ENCODE assay signal across 9 mouse cellular contexts in the genomic region with DNA sequence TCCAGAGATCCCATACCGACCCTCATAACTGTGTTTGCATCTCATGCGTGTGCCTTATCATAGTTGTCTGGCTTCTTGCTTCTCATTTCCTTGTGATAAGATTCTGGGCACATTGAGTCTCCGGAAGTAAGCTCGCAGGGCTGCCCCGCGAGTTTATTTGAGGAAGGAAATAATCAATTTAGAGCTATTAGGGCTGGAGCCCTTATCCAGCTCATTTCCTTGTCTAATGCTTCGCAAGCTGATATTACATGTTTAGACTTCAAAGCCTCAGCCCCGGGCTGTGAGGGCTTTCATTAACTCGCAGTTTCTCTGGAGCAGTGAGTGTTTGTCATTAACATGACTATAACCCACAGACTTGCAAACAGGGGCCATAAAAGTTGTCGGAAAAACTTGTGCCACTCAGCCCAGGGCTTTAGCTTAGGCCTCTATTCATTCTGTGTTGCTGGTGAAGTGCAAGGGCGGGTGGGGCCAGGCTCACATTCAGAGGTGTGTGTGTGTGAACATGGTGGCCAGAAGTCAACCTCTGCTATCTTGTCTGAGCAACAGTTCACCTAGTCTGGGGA.
DNase-seq lines count a peak whose midpoint lies in the region; ATAC-seq lines count a peak whose summit lies in the region.
"Had no signal": no experiment of that assay in that cellular context is flagged by ENCODE, and none has a peak within 500 bp of the region (broad histone marks: within the 10 kb centered on the region; RNA-seq: fewer than 3 reads in every experiment).

No protein-coding gene starts in this region.

- WGBS in heart, embryonic 11.5 days (ENCODE audit: insufficient replicate concordance) = 40% methylated on average over 11 of the region's 11 CpGs
- 25% methylated on average over 11 of the region's 11 CpGs for WGBS in embryonic facial prominence, embryonic 11.5 days

- H3K4me3 ChIP-seq in heart, embryonic 11.5 days (ENCODE audit: low read depth, low read length) = no peak overlapping the region
- H3K4me3 ChIP-seq in embryonic facial prominence, embryonic 11.5 days (ENCODE audit: low read depth, low read length) = no peak overlapping the region
- H3K4me3 ChIP-seq in megakaryocyte, embryonic 14.5 days (replicated peaks) = peak overlapping the region; percentile 73

- no peaks in the 10 kb centered on the region for H3K27me3 ChIP-seq in heart, embryonic 11.5 days (ENCODE audit: control insufficient read depth, insufficient read depth, low read length)
- H3K27me3 ChIP-seq in embryonic facial prominence, embryonic 11.5 days (ENCODE audit: control insufficient read depth, insufficient read depth, low read length) = no peaks in the 10 kb centered on the region
- H3K27me3 ChIP-seq in megakaryocyte, embryonic 14.5 days (replicated peaks) = peaks cover 4% of the 10 kb centered on the region

- H3K36me3 ChIP-seq in heart, embryonic 11.5 days (ENCODE audit: control insufficient read depth, insufficient read depth, low read length) = no peaks in the 10 kb centered on the region
- no peaks in the 10 kb centered on the region for H3K36me3 ChIP-seq in embryonic facial prominence, embryonic 11.5 days (replicated peaks; ENCODE audit: control insufficient read depth, insufficient read depth, low read depth, low read length)
- no peaks in the 10 kb centered on the region for H3K36me3 ChIP-seq in megakaryocyte, embryonic 14.5 days (replicated peaks; ENCODE audit: low read length)

- no peak overlapping the region for H3K4me2 ChIP-seq in heart, embryonic 11.5 days
- H3K4me2 ChIP-seq in embryonic facial prominence, embryonic 11.5 days (ENCODE audit: low read depth, low read length) = no peak overlapping the region

- no peaks in the 10 kb centered on the region for H3K9me3 ChIP-seq in heart, embryonic 11.5 days (replicated peaks; ENCODE audit: control insufficient read depth, low read length)
- no peaks in the 10 kb centered on the region for H3K9me3 ChIP-seq in embryonic facial prominence, embryonic 11.5 days (replicated peaks; ENCODE audit: control insufficient read depth, low read length)
- no peaks in the 10 kb centered on the region for H3K9me3 ChIP-seq in megakaryocyte, embryonic 14.5 days

- H3K27ac ChIP-seq in heart, embryonic 11.5 days (ENCODE audit: low read depth, low read length) = no peak overlapping the region
- H3K27ac ChIP-seq in embryonic facial prominence, embryonic 11.5 days (replicated peaks; ENCODE audit: low read depth, low read length) = 0 out of 2 replicates have a peak overlapping the region, but pooled peaks have one; percentile 6

- peak; percentile 93 for DNase-seq in heart, adult 11 months
- DNase-seq in embryonic facial prominence, embryonic 11.5 days (ENCODE audit: low spot score) = peak; percentile 30
- DNase-seq in kidney, postnatal 36 days = peak; percentile 17 to 50
- no peak for DNase-seq in ovary, postnatal 14 days (ENCODE audit: low spot score)
- DNase-seq in layer of hippocampus, adult 9-11 months = no peak
- DNase-seq: cerebellum, postnatal 36 days had no signal

- H3K9ac ChIP-seq in heart, embryonic 11.5 days (ENCODE audit: low read depth, low read length) = no peak overlapping the region
- no peak overlapping the region for H3K9ac ChIP-seq in embryonic facial prominence, embryonic 11.5 days (replicated peaks; ENCODE audit: low read length)

- 0 out of 2 replicates have a peak, but pooled peaks cover 5% of the 10 kb centered on the region for H3K4me1 ChIP-seq in heart, embryonic 11.5 days (ENCODE audit: control insufficient read depth, insufficient read depth, low read length)
- no peaks in the 10 kb centered on the region; the same call in 1 of the 2 replicates for H3K4me1 ChIP-seq in embryonic facial prominence, embryonic 11.5 days (ENCODE audit: control insufficient read depth, insufficient read depth, low read length)
- H3K4me1 ChIP-seq in megakaryocyte, embryonic 14.5 days = peaks cover 45% of the 10 kb centered on the region

- no peak for ATAC-seq in heart, embryonic 11.5 days (replicated peaks; ENCODE audit: insufficient number of reproducible peaks, low FRiP score, low TSS enrichment)
- ATAC-seq in embryonic facial prominence, embryonic 11.5 days (replicated peaks; ENCODE audit: insufficient number of reproducible peaks, low FRiP score, low TSS enrichment, low read depth) = no peak
- no peak for ATAC-seq in erythroid progenitor cell, adult 5-6 weeks (replicated peaks; ENCODE audit: low FRiP score, poor library complexity, severe bottlenecking)

Comparison
In these comparisons a context has a peak if more than half of its experiments do, and no peak if none do; other contexts are left out.
1. DNase-seq: peak in heart, adult 11 months (single experiment), embryonic facial prominence, embryonic 11.5 days (single experiment) and kidney, postnatal 36 days (2 of 2); none in ovary, postnatal 14 days (single experiment) and layer of hippocampus, adult 9-11 months (single experiment).